Mouse (Mus musculus) kidney, adult 2 months (tissue): ENCODE results near the gene Fxyd2. TPM values are rescaled to one million over a fixed set of nuclear protein-coding genes. Genes with fewer than 3 reads are reported as not detected.

Experiments used
- DNase-seq: peaks from one replicate; pipeline ENCODE4 v3.0.0; 2021
- H3K27ac ChIP-seq: fragments of 200-500 bp; 2 replicates; pipeline ENCODE4 v1.5.1; 2012; ENCODE audit warnings: low read depth, low read length, control low read depth, inconsistent platforms; ENCODE audit not compliant: insufficient read depth
- H3K27me3 ChIP-seq: fragments of 200-500 bp; replicated peaks from 2 replicates; pipeline ENCODE4 v1.6.1; 2012; ENCODE audit warnings: mild to moderate bottlenecking, moderate library complexity, low read length, inconsistent platforms; ENCODE audit not compliant: control insufficient read depth, insufficient read depth
- H3K36me3 ChIP-seq: fragments of 200-500 bp; 2 replicates; pipeline ENCODE4 v1.6.1; 2012; ENCODE audit warnings: mild to moderate bottlenecking, moderate library complexity, low read length, inconsistent platforms; ENCODE audit not compliant: control insufficient read depth, insufficient read depth
- H3K4me1 ChIP-seq: fragments of 200-500 bp; 2 replicates; pipeline ENCODE4 v1.6.1; 2011; ENCODE audit warnings: low read length; ENCODE audit not compliant: control insufficient read depth, insufficient read depth
- H3K4me3 ChIP-seq: fragments of 200-500 bp; 2 replicates; pipeline ENCODE4 v1.5.1; 2011; ENCODE audit warnings: mild to moderate bottlenecking, low read depth, low read length, control low read depth; ENCODE audit not compliant: insufficient read depth
- CTCF ChIP-seq: fragments of 200-500 bp; conservative IDR thresholded peaks from 2 replicates; pipeline ENCODE4 v1.5.1; 2011; ENCODE audit warnings: low read depth, mild to moderate bottlenecking, control low read depth, low read length, moderate library complexity, mixed read lengths; ENCODE audit not compliant: insufficient read depth, insufficient read length
- POLR2A ChIP-seq: fragments of 200-500 bp; IDR thresholded peaks from one replicate; pipeline ENCODE4 v1.6.1; 2011; ENCODE audit warnings: low read depth, low read length, control low read depth
- WGBS: fragments of 180-500 bp; shearing (Covaris S2); methylation state at CpG from one replicate; pipeline ENCODE4 v1.1.7; 2018; 5-methylcytosine and 5-hydroxymethylcytosine counted together
- polyA plus RNA-seq: library from polyadenylated mRNA; depleted of rRNA; stranded (reverse); fragments of >200 nt; gene quantifications from 2 replicates; pipeline ENCODE4 v1.2.3, GENCODE M21; 2012

Gene Fxyd2
- polyA plus RNA-seq, 1 experiment: 8,923 TPM

GRCm38 (mm10) chr9:45380411-45381251, 18.8 kb upstream of the Fxyd2 start:
- Histone ChIP-seq H3K4me3 (no peak overlapping the region), H3K27ac (no peak overlapping the region), H3K36me3 (no peaks in the 10 kb centered on the region), H3K4me1 (no peaks in the 10 kb centered on the region), H3K27me3 (no peaks in the 10 kb centered on the region)
- no peak for DNase-seq
- no peak for TF ChIP-seq CTCF
- no peak for TF ChIP-seq POLR2A
- WGBS: 55% methylated on average over 10 of the region's 10 CpGs

- no peak overlapping the region for H3K4me3 ChIP-seq
- no peak overlapping the region for H3K27ac ChIP-seq
- H3K27me3 ChIP-seq: no peaks in the 10 kb centered on the region
- no peaks in the 10 kb centered on the region for H3K36me3 ChIP-seq
- no peak for DNase-seq
- no peaks in the 10 kb centered on the region for H3K4me1 ChIP-seq
- TF ChIP-seq CTCF (no peak), POLR2A (no peak)
- WGBS: 68% methylated on average over 5 of the region's 5 CpGs
Measured at GRCm38 (mm10) chr9:45382336-45382735, 17.1 kb upstream of the Fxyd2 start.

GRCm38 (mm10) chr9:45382834-45383233, 16.6 kb upstream of the Fxyd2 start:
- no peaks in the 10 kb centered on the region for H3K27me3 ChIP-seq
- no peaks in the 10 kb centered on the region for H3K4me1 ChIP-seq
- no peak for DNase-seq
- no peaks in the 10 kb centered on the region for H3K36me3 ChIP-seq
- H3K4me3 ChIP-seq: no peak overlapping the region
- TF ChIP-seq CTCF (no peak), POLR2A (no peak)
- H3K27ac ChIP-seq: no peak overlapping the region
- WGBS: 85% methylated on average over 5 of the region's 5 CpGs

- Histone ChIP-seq H3K36me3 (no peaks in the 10 kb centered on the region), H3K27me3 (no peaks in the 10 kb centered on the region), H3K4me3 (no peak overlapping the region), H3K27ac (no peak overlapping the region), H3K4me1 (no peaks in the 10 kb centered on the region)
- DNase-seq: no peak
- 92% methylated on average over 6 of the region's 6 CpGs for WGBS
- TF ChIP-seq CTCF: no peak
- TF ChIP-seq POLR2A: no peak
Measured at GRCm38 (mm10) chr9:45383883-45384282, 15.6 kb upstream of the Fxyd2 start.

GRCm38 (mm10) chr9:45386698-45387097, 12.8 kb upstream of the Fxyd2 start:
- no peaks in the 10 kb centered on the region for H3K36me3 ChIP-seq
- 81% methylated on average over 5 of the region's 5 CpGs for WGBS
- no peaks in the 10 kb centered on the region for H3K4me1 ChIP-seq
- no peak for DNase-seq
- H3K27me3 ChIP-seq: no peaks in the 10 kb centered on the region
- H3K27ac ChIP-seq: no peak overlapping the region
- no peak overlapping the region for H3K4me3 ChIP-seq
- TF ChIP-seq POLR2A (no peak), CTCF (no peak)

GRCm38 (mm10) chr9:45388385-45388994, 11.0 kb upstream of the Fxyd2 start:
- TF ChIP-seq POLR2A: no peak
- TF ChIP-seq CTCF: peak; percentile 99; the same call in 1 of the 2 replicates
- Histone ChIP-seq H3K27me3 (no peaks in the 10 kb centered on the region), H3K36me3 (no peaks in the 10 kb centered on the region), H3K4me1 (no peaks in the 10 kb centered on the region), H3K4me3 (no peak overlapping the region), H3K27ac (no peak overlapping the region)
- 37% methylated on average over 12 of the region's 12 CpGs for WGBS
- DNase-seq: peak; percentile 93

GRCm38 (mm10) chr9:45389596-45389995, 9.9 kb upstream of the Fxyd2 start:
- TF ChIP-seq POLR2A (no peak), CTCF (no peak)
- Histone ChIP-seq H3K27me3 (no peaks in the 10 kb centered on the region), H3K27ac (no peak overlapping the region), H3K36me3 (no peaks in the 10 kb centered on the region), H3K4me3 (no peak overlapping the region), H3K4me1 (no peaks in the 10 kb centered on the region)
- WGBS: 85% methylated on average over 8 of the region's 8 CpGs
- no peak for DNase-seq
